ENCODE assay signal across 28 mouse cellular contexts in the genomic region with DNA sequence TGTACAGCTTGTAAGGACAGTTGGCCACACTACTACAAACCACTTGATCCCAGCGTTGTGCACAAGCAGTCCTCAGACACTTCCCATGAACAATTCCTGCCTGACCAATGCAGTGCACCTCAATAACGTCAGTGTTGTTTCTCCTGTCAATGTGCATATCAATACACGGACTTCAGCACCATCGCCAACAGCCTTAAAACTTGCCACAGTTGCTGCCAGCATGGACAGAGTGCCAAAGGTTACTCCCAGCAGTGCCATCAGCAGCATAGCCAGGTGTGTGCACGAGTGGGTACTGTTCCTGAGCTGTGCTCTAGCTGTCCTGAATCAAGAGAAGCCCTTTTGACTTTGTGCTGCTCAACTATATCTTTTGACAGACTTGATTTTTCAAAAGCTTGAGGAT.
"Had no signal": no experiment of that assay in that cellular context is flagged by ENCODE, and none has a peak within 500 bp of the region (broad histone marks: within the 10 kb centered on the region; RNA-seq: fewer than 3 reads in every experiment).

No protein-coding gene starts in this region.

- H3K4me1 ChIP-seq: embryonic facial prominence, embryonic 10.5 days; embryonic facial prominence, embryonic 12.5 days; embryonic facial prominence, embryonic 13.5 days; embryonic facial prominence, embryonic 15.5 days; forebrain, embryonic 10.5 days; forebrain, embryonic 12.5 days; forebrain, embryonic 13.5 days; forebrain, embryonic 15.5 days had no signal

- DNase-seq: cerebellum, adult 2 months; cerebellum, adult 8-10 months; cerebellum, adult 9-10 months; cerebellum, adult 9-11 months; cerebellum, postnatal 10 days; cerebellum, postnatal 14 days; cerebellum, postnatal 25 days; cerebellum, postnatal 36 days; embryo, embryonic 11 days; forebrain, postnatal 0 days; gastrocnemius, adult 2 months; gastrocnemius, postnatal 10 days; gastrocnemius, postnatal 14 days; gastrocnemius, postnatal 25 days; gastrocnemius, postnatal 36 days; heart, adult 11 months; heart, adult 18-20 months had no signal

- H3K9ac ChIP-seq: embryonic facial prominence, embryonic 12.5 days; embryonic facial prominence, embryonic 13.5 days; embryonic facial prominence, embryonic 15.5 days; forebrain, embryonic 12.5 days; forebrain, embryonic 13.5 days; forebrain, embryonic 15.5 days; forebrain, postnatal 0 days had no signal

- ATAC-seq: forebrain, embryonic 13.5 days; forebrain, embryonic 14.5 days; forebrain, embryonic 15.5 days; forebrain, embryonic 16.5 days; forebrain, postnatal 0 days had no signal

- H3K27ac ChIP-seq: embryonic facial prominence, embryonic 10.5 days; embryonic facial prominence, embryonic 12.5 days; embryonic facial prominence, embryonic 13.5 days; embryonic facial prominence, embryonic 15.5 days; forebrain, embryonic 10.5 days; forebrain, embryonic 12.5 days; forebrain, embryonic 13.5 days; forebrain, embryonic 15.5 days; gastrocnemius, adult 2 months had no signal

- H3K27me3 ChIP-seq: embryonic facial prominence, embryonic 12.5 days; embryonic facial prominence, embryonic 13.5 days; embryonic facial prominence, embryonic 15.5 days; forebrain, embryonic 12.5 days; forebrain, embryonic 13.5 days; forebrain, embryonic 15.5 days had no signal

- H3K4me2 ChIP-seq: embryonic facial prominence, embryonic 12.5 days; embryonic facial prominence, embryonic 13.5 days; embryonic facial prominence, embryonic 15.5 days; forebrain, embryonic 12.5 days; forebrain, embryonic 13.5 days; forebrain, embryonic 15.5 days had no signal

- H3K9me3 ChIP-seq: embryonic facial prominence, embryonic 10.5 days; embryonic facial prominence, embryonic 12.5 days; embryonic facial prominence, embryonic 13.5 days; embryonic facial prominence, embryonic 15.5 days; forebrain, embryonic 10.5 days; forebrain, embryonic 12.5 days; forebrain, embryonic 13.5 days; forebrain, embryonic 15.5 days had no signal

- H3K4me3 ChIP-seq: embryonic facial prominence, embryonic 10.5 days; embryonic facial prominence, embryonic 12.5 days; embryonic facial prominence, embryonic 13.5 days; embryonic facial prominence, embryonic 15.5 days; erythroblast, embryonic 14.5 days; forebrain, embryonic 10.5 days; forebrain, embryonic 12.5 days; forebrain, embryonic 13.5 days; forebrain, embryonic 15.5 days; gastrocnemius, adult 2 months had no signal
